Mouse (Mus musculus): ENCODE measurements at regions not wholly inside any gene's neighbourhood (a gene's known extent, or its start where the extent isn't known, plus 50 kb on each side); places are given as distances from the start of the nearest gene placed in this dataset.
"Not testable (repeated sequence)": the region's sequence is repeated elsewhere in the genome, so short reads cannot be mapped to it uniquely, and the experiment has no call there.

GRCm38 (mm10) chr3:21149618-21150017 is 782.6 kb upstream of the Agtr1b start:
- no peak for DNase-seq

GRCm38 (mm10) chr3:21128821-21129504 is 762.0 kb upstream of the Agtr1b start:
- DNase-seq = no peak

GRCm38 (mm10) chr3:21126191-21126590 is 759.2 kb upstream of the Agtr1b start:
- DNase-seq = no peak

- no peak for DNase-seq
Observed at GRCm38 (mm10) chr3:21118164-21118902, 751.4 kb upstream of the Agtr1b start.

GRCm38 (mm10) chr3:21111735-21112518 is 745.0 kb upstream of the Agtr1b start:
- no peak for DNase-seq

- no peak for DNase-seq
Observed at GRCm38 (mm10) chr3:21090206-21090605, 723.2 kb upstream of the Agtr1b start.

- DNase-seq = no peak
Observed at GRCm38 (mm10) chr3:21086426-21086825, 719.4 kb upstream of the Agtr1b start.

- DNase-seq = no peak
Observed at GRCm38 (mm10) chr3:21077548-21077947, 710.6 kb upstream of the Agtr1b start.

GRCm38 (mm10) chr3:21053337-21053736 is 686.4 kb upstream of the Agtr1b start:
- not testable (repeated sequence) for DNase-seq

GRCm38 (mm10) chr3:21049365-21049764 is 682.4 kb upstream of the Agtr1b start:
- not testable (repeated sequence) for DNase-seq

- DNase-seq = no peak
Observed at GRCm38 (mm10) chr3:21045981-21046380, 679.0 kb upstream of the Agtr1b start.

- DNase-seq = no peak
Observed at GRCm38 (mm10) chr3:21025876-21026275, 658.9 kb upstream of the Agtr1b start.

- no peak for DNase-seq
Observed at GRCm38 (mm10) chr3:21020946-21021345, 654.0 kb upstream of the Agtr1b start.

- no peak for DNase-seq
Observed at GRCm38 (mm10) chr3:21020297-21020696, 653.3 kb upstream of the Agtr1b start.

GRCm38 (mm10) chr3:21009650-21010049 is 642.7 kb upstream of the Agtr1b start:
- no peak for DNase-seq

GRCm38 (mm10) chr3:20998295-20998694 is 631.3 kb upstream of the Agtr1b start:
- DNase-seq = no peak

- DNase-seq = no peak
Observed at GRCm38 (mm10) chr3:20989486-20989970, 622.6 kb upstream of the Agtr1b start.

GRCm38 (mm10) chr3:20986942-20987341 is 620.0 kb upstream of the Agtr1b start:
- no peak for DNase-seq

GRCm38 (mm10) chr3:20986377-20986727 is 619.4 kb upstream of the Agtr1b start:
- DNase-seq = no peak

GRCm38 (mm10) chr3:20985682-20986376 is 618.9 kb upstream of the Agtr1b start:
- DNase-seq = peak; percentile 20 to 32

- no peak for DNase-seq
Observed at GRCm38 (mm10) chr3:20984146-20984545, 617.2 kb upstream of the Agtr1b start.

GRCm38 (mm10) chr3:20973077-20973476 is 606.1 kb upstream of the Agtr1b start:
- DNase-seq = no peak

Measured in kidney, adult 8-10 months (tissue).